Mouse (Mus musculus) CH12.LX (cell line): ENCODE data around the gene Spon2. TPM values are rescaled to one million over a fixed set of nuclear protein-coding genes. Genes with fewer than 3 reads are reported as not detected.

Experiments
- DNase-seq: peaks from one replicate; pipeline ENCODE4 v3.0.0-alpha.2; 2013; ENCODE audit errors: extremely low read depth
- H3K27ac ChIP-seq: 2 replicates; pipeline ENCODE4 v1.5.1; 2012; ENCODE audit warnings: low read depth, mild to moderate bottlenecking, control low read depth, moderate library complexity; ENCODE audit not compliant: insufficient read depth
- H3K27me3 ChIP-seq: replicated peaks from 2 replicates; pipeline ENCODE3; 2012; ENCODE audit warnings: inconsistent platforms
- H3K36me3 ChIP-seq, 2 experiments: replicated peaks in 1 of 2; 2 replicates each; pipeline versions ENCODE3 to v1.6.1; 2012; ENCODE audit warnings: inconsistent platforms in 1 of 2, low read length in 1 of 2, mild to moderate bottlenecking in 1 of 2, mixed read lengths in 1 of 2, moderate library complexity in 1 of 2; ENCODE audit not compliant: control insufficient read depth in 1 of 2, insufficient read depth in 1 of 2
- H3K4me1 ChIP-seq, 2 experiments: 2 replicates each; pipeline ENCODE4 v1.6.1; 2012; ENCODE audit warnings: inconsistent platforms in 1 of 2, moderate library complexity in 1 of 2; ENCODE audit not compliant: insufficient read depth in 2 of 2, control insufficient read depth in 1 of 2
- H3K4me2 ChIP-seq: 2 replicates; pipeline ENCODE4 v1.6.1; 2012; ENCODE audit warnings: low read depth, mild to moderate bottlenecking, control low read depth; ENCODE audit not compliant: poor library complexity, insufficient read depth, severe bottlenecking
- H3K4me3 ChIP-seq, 3 experiments: fragments of 150-350 bp in 1 of 3; sonication (generic) in 1 of 3; replicated peaks in 1 of 3; 2 replicates each; pipeline versions ENCODE3 to v1.5.1; 2011 to 2012; ENCODE audit warnings: low read depth in 2 of 3, low read length in 2 of 3, mild to moderate bottlenecking in 2 of 3, moderate library complexity in 2 of 3, control low read depth in 1 of 3, improper control_type of control experiment in 1 of 3, inconsistent platforms in 1 of 3, mixed read lengths in 1 of 3; ENCODE audit not compliant: poor library complexity in 1 of 3
- H3K79me2 ChIP-seq: replicated peaks from 2 replicates; pipeline ENCODE4 v1.6.1; 2012; ENCODE audit warnings: mild to moderate bottlenecking, moderate library complexity; ENCODE audit not compliant: control insufficient read depth, poor library complexity, insufficient read depth, severe bottlenecking; ENCODE audit errors: extremely low read depth
- H3K9ac ChIP-seq: 2 replicates; pipeline ENCODE4 v1.6.1; 2012; ENCODE audit warnings: low read depth, mild to moderate bottlenecking, control low read depth, moderate library complexity; ENCODE audit not compliant: insufficient read depth
- H3K9me3 ChIP-seq: replicated peaks from 2 replicates; pipeline ENCODE3; 2012; ENCODE audit warnings: low read length, inconsistent platforms, mixed read lengths
- CHD1 ChIP-seq: IDR thresholded peaks from 2 replicates; pipeline ENCODE4 v1.6.1; 2012; ENCODE audit warnings: low read depth, low read length, improper control_type of control experiment, inconsistent platforms
- CTCF ChIP-seq, 2 experiments: IDR thresholded peaks in 1 of 2; conservative IDR thresholded peaks in 1 of 2; 2 replicates each; pipeline ENCODE4 v1.5.1; 2011 to 2012; ENCODE audit warnings: low read depth in 2 of 2, low read length in 2 of 2, improper control_type of control experiment in 1 of 2, inconsistent platforms in 1 of 2, mild to moderate bottlenecking in 1 of 2, moderate library complexity in 1 of 2
- E2F4 ChIP-seq: IDR thresholded peaks from 2 replicates; pipeline ENCODE4 v1.6.1; 2011; ENCODE audit warnings: low read depth, low read length, improper control_type of control experiment; ENCODE audit not compliant: insufficient replicate concordance
- ETS1 ChIP-seq: conservative IDR thresholded peaks from 2 replicates; pipeline ENCODE4 v1.6.1; 2012; ENCODE audit warnings: low read depth, mild to moderate bottlenecking, inconsistent platforms, low read length, improper control_type of control experiment, moderate library complexity
- HCFC1 ChIP-seq: IDR thresholded peaks from 2 replicates; pipeline ENCODE4 v1.6.1; 2012; ENCODE audit warnings: low read depth, mild to moderate bottlenecking, inconsistent platforms, low read length, improper control_type of control experiment
- IRF4 ChIP-seq: IDR thresholded peaks from 2 replicates; pipeline ENCODE4 v1.6.1; 2014; ENCODE audit warnings: low read depth, mild to moderate bottlenecking, inconsistent platforms, low read length, improper control_type of control experiment
- JUN ChIP-seq: IDR thresholded peaks from 2 replicates; pipeline ENCODE4 v1.6.1; 2011; ENCODE audit warnings: low read depth, mild to moderate bottlenecking, low read length, improper control_type of control experiment, moderate library complexity; ENCODE audit not compliant: insufficient read depth
- MAX ChIP-seq: IDR thresholded peaks from 2 replicates; pipeline ENCODE4 v1.6.1; 2011; ENCODE audit warnings: low read length, improper control_type of control experiment
- MAZ ChIP-seq: IDR thresholded peaks from 2 replicates; pipeline ENCODE4 v1.6.1; 2012; ENCODE audit warnings: low read depth, mild to moderate bottlenecking, inconsistent platforms, low read length, improper control_type of control experiment, moderate library complexity
- MXI1 ChIP-seq: IDR thresholded peaks from 2 replicates; pipeline ENCODE4 v1.6.1; 2011; ENCODE audit warnings: mild to moderate bottlenecking, low read depth, low read length, improper control_type of control experiment
- MYC ChIP-seq: IDR thresholded peaks from 2 replicates; pipeline ENCODE4 v1.6.1; 2011; ENCODE audit warnings: low read depth, mild to moderate bottlenecking, improper control_type of control experiment, low read length
- NRF1 ChIP-seq: IDR thresholded peaks from 2 replicates; pipeline ENCODE4 v1.6.1; 2014; ENCODE audit warnings: low read depth, mild to moderate bottlenecking, inconsistent platforms, low read length, improper control_type of control experiment, moderate library complexity
- POLR2A ChIP-seq: IDR thresholded peaks from 2 replicates; pipeline ENCODE4 v1.6.1; 2011; ENCODE audit warnings: low read depth, mild to moderate bottlenecking, improper control_type of control experiment, low read length
- POLR2AphosphoS2 ChIP-seq: IDR thresholded peaks from 2 replicates; pipeline ENCODE4 v1.6.1; 2011; ENCODE audit warnings: low read depth, low read length, improper control_type of control experiment
- RCOR1 ChIP-seq: conservative IDR thresholded peaks from 2 replicates; pipeline ENCODE4 v1.6.1; 2012; ENCODE audit warnings: low read depth, mild to moderate bottlenecking, inconsistent platforms, low read length, improper control_type of control experiment
- SMC3 ChIP-seq: IDR thresholded peaks from 2 replicates; pipeline ENCODE4 v1.6.1; 2011; ENCODE audit warnings: low read depth, low read length, improper control_type of control experiment
- TBP ChIP-seq: conservative IDR thresholded peaks from 2 replicates; pipeline ENCODE4 v1.6.1; 2011; ENCODE audit warnings: low read depth, low read length, improper control_type of control experiment
- UBTF ChIP-seq: IDR thresholded peaks from 2 replicates; pipeline ENCODE4 v1.6.1; 2012; ENCODE audit warnings: low read depth, mild to moderate bottlenecking, inconsistent platforms, low read length, improper control_type of control experiment, moderate library complexity
- USF1 ChIP-seq: IDR thresholded peaks from 2 replicates; pipeline ENCODE4 v1.6.1; 2014; ENCODE audit warnings: low read depth, mild to moderate bottlenecking, inconsistent platforms, low read length, improper control_type of control experiment
- USF2 ChIP-seq: conservative IDR thresholded peaks from 2 replicates; pipeline ENCODE4 v1.6.1; 2011; ENCODE audit warnings: low read depth, low read length, improper control_type of control experiment
- ZKSCAN1 ChIP-seq: IDR thresholded peaks from 2 replicates; pipeline ENCODE4 v1.6.1; 2012; ENCODE audit warnings: low read depth, inconsistent platforms, low read length, improper control_type of control experiment, borderline replicate concordance
- ZMIZ1 ChIP-seq: IDR thresholded peaks from 2 replicates; pipeline ENCODE4 v1.6.1; 2012; ENCODE audit warnings: low read depth, mild to moderate bottlenecking, inconsistent platforms, low read length, improper control_type of control experiment
- ZNF384 ChIP-seq: IDR thresholded peaks from 2 replicates; pipeline ENCODE4 v1.6.1; 2012; ENCODE audit warnings: low read depth, low read length, improper control_type of control experiment, inconsistent platforms
- dilution Hi-C: fragments of 300-500 bp; cut with MboI; formaldehyde crosslinking; loops from 2 replicates; pipeline ENCODE4 v1.14.3; 2020; ENCODE audit warnings: low sequenced_read_pairs; ENCODE audit not compliant: extremely low pct_unique_long_range_greater_than_20kb, extremely low pct_ligation_motif_present
- in situ Hi-C: fragments of 300-500 bp; cut with MboI; formaldehyde crosslinking; loops from 3 replicates; pipeline ENCODE4 v1.14.3; 2019; ENCODE audit warnings: low sequenced_read_pairs, low pct_ligation_motif_present, low pct_unique_long_range_greater_than_20kb, mixed read lengths
- polyA plus RNA-seq: library from polyadenylated mRNA; unstranded; fragments of >175 nt; gene quantifications from 2 replicates; pipeline ENCODE4 v1.2.1, GENCODE M21; 2012; ENCODE audit warnings: low read depth; ENCODE audit not compliant: insufficient read length
- total RNA-seq, 2 experiments: library from RNA; depleted of rRNA; stranded (reverse); fragments of 300-350 nt in 1 of 2; fragments of >200 nt in 1 of 2; gene quantifications; 2 replicates each; pipeline ENCODE4 v1.2.3; 2012 to 2014

Gene Spon2
- total and polyA plus RNA-seq, 3 experiments: not detected

DNA sequence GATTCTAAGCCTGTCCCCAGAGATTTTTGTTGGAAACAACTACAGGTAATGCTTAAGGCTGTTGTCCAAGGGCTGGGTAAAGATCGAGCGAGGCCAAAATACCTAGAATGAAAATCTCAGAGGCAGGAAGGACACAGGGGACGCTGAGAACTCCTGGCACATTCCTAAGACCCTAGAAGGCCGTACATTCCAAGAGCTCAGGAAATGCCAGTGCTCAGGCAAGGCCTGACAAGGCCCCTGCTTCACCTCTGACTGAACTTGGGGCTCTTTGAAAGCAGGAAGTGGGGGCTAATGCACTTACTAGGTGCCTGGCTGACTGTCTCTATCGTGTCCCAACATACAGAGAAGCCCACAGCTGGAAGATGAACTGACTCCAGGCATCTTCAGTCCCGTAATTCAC lies 4.1 kb upstream of the Spon2 start:
- Histone ChIP-seq H3K36me3 (no peaks in the 10 kb centered on the region), H3K79me2 (no peaks in the 10 kb centered on the region), H3K4me2 (no peak overlapping the region), H3K4me3 (no peak overlapping the region), H3K27me3 (peaks cover 24% of the 10 kb centered on the region), H3K9ac (no peak overlapping the region), H3K27ac (no peak overlapping the region), H3K4me1 (no peaks in the 10 kb centered on the region), H3K9me3 (no peaks in the 10 kb centered on the region)
- dilution Hi-C loops: no loop called here
- TF ChIP-seq TBP: no peak
- no peak for TF ChIP-seq UBTF
- TF ChIP-seq POLR2A: no peak
- no peak for TF ChIP-seq ZMIZ1
- no peak for TF ChIP-seq HCFC1
- TF ChIP-seq JUN: no peak
- no peak for TF ChIP-seq USF2
- no peak for TF ChIP-seq ETS1
- no peak for TF ChIP-seq USF1
- TF ChIP-seq MAX: no peak
- no peak for TF ChIP-seq ZKSCAN1
- TF ChIP-seq IRF4: no peak
- TF ChIP-seq NRF1: no peak
- no peak for TF ChIP-seq E2F4
- TF ChIP-seq RCOR1: no peak
- no peak for TF ChIP-seq CTCF (conservative IDR thresholded peaks at IDR 0.05 in 1 of 2, IDR thresholded peaks at IDR 0.05 in 1 of 2; ENCODE audit: low read depth in 2 of 2, low read length in 2 of 2)
- TF ChIP-seq ZNF384: no peak
- in situ Hi-C loops: no loop called here
- no peak for DNase-seq

- no peaks in the 10 kb centered on the region for H3K4me1 ChIP-seq
- dilution Hi-C loops: no loop called here
- no peaks in the 10 kb centered on the region for H3K79me2 ChIP-seq
- in situ Hi-C loops: no loop called here
- H3K9ac ChIP-seq: no peak overlapping the region
- TF ChIP-seq USF2 (no peak), POLR2AphosphoS2 (no peak), CHD1 (no peak), SMC3 (no peak), MYC (no peak), MAZ (no peak), E2F4 (no peak), UBTF (no peak), IRF4 (no peak), MXI1 (no peak), ETS1 (no peak)
- TF ChIP-seq, all 38 proteins: peak for 0
- Histone ChIP-seq H3K36me3 (no peaks in the 10 kb centered on the region), H3K27ac (no peak overlapping the region), H3K4me2 (no peak overlapping the region), H3K9me3 (no peaks in the 10 kb centered on the region), H3K4me3 (no peak overlapping the region), H3K27me3 (peaks cover 39% of the 10 kb centered on the region)
- no peak for DNase-seq
These were observed 2.2 kb upstream of the Spon2 start for GRCm38 (mm10) chr5:33220350-33221044.
